Mouse (Mus musculus): ENCODE data around the gene Zfr2. TPM values are rescaled to one million over a fixed set of nuclear protein-coding genes. Genes with fewer than 3 reads are reported as not detected.

Gene Zfr2
- polyA plus RNA-seq, 1 experiment from 2014 or later: 5.0 TPM

DNA sequence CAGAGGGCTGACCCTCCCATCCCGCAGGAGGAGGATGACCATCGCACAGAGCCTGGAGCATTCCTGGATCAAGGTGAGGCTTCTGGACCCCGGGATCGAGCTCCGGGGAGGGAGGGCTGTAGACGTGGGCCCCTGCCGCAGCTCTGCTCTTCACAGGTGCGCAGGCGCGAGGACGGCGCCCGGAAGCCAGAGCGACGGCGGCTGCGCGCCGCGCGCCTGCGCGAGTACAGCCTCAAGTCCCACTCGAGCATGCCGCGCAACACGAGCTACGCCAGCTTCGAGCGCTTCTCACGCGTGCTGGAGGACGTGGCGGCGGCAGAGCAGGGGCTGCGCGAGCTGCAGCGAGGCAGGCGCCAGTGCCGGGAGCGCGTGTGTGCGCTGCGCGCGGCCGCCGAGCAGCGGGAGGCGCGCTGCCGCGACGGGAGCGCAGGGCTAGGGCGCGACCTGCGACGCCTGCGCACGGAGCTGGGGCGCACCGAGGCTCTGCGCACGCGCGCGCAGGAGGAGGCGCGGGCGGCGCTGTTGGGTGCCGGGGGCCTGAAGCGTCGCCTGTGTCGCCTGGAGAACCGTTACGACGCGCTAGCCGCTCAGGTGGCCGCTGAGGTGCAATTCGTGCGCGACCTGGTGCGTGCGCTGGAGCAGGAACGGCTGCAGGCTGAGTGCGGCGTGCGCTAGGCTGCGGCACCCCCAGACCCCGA lies 40.5 kb upstream of the Zfr2 start:
- peaks cover 12% of the 10 kb centered on the region for H3K36me3 ChIP-seq (ENCODE audit: control insufficient read depth, insufficient read depth, low read length)
- ATAC-seq (ENCODE audit: low read depth): peak; percentile 90
- peak overlapping the region; percentile 82 for H3K27ac ChIP-seq (ENCODE audit: low read length)
- no peaks in the 10 kb centered on the region for H3K9me3 ChIP-seq (ENCODE audit: control insufficient read depth, low read length)
- WGBS: under 1% methylated on average over 85 of the region's 93 CpGs
- H3K9ac ChIP-seq (ENCODE audit: low read length): peak overlapping the region; percentile 66
- peak overlapping the region; percentile 95 for H3K4me2 ChIP-seq (ENCODE audit: low read depth, low read length)
- peaks cover 36% of the 10 kb centered on the region for H3K27me3 ChIP-seq (ENCODE audit: control insufficient read depth, insufficient read depth, low read depth, low read length)
- peaks cover 23% of the 10 kb centered on the region for H3K4me1 ChIP-seq (replicated peaks; ENCODE audit: control insufficient read depth, insufficient read depth, low read length)
- peak overlapping the region; percentile 50 for H3K4me3 ChIP-seq (ENCODE audit: low read length)

DNA sequence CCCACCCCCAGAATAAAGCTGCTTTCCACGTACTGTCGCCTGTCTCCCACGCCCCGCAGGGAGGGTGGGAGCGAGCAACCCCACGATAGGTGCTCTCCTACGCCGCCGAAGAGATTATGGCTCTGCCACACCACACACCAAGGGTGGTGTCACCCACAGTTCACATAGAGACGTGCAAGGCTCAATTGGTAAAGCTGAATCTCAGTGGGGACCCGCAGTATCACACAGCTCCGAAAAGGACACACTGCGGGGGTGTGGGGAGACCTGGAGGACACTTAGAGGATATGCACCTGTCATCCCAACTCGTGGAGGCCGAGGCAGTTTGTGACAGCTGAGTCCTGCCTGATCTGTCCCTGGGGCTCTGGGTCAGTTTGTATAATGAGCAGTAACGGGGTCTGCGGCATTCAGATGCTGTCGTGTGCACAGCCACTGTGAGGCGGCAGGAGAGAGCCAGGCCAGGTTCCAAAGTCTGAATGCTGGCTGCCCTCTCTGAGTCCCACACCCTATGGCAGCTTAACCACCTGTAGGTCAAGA lies 39.9 kb upstream of the Zfr2 start:
- H3K27me3 ChIP-seq (ENCODE audit: control insufficient read depth, insufficient read depth, low read depth, low read length): peaks cover 36% of the 10 kb centered on the region
- 4% methylated on average over 19 of the region's 19 CpGs for WGBS
- H3K27ac ChIP-seq (ENCODE audit: low read length): peak overlapping the region; percentile 66; the same call in 1 of the 2 replicates
- peak; percentile 22 for ATAC-seq (ENCODE audit: low read depth)
- peak overlapping the region; percentile 95 for H3K4me2 ChIP-seq (ENCODE audit: low read depth, low read length)
- no peaks in the 10 kb centered on the region for H3K9me3 ChIP-seq (ENCODE audit: control insufficient read depth, low read length)
- peak overlapping the region; percentile 66 for H3K9ac ChIP-seq (ENCODE audit: low read length)
- peaks cover 12% of the 10 kb centered on the region for H3K36me3 ChIP-seq (ENCODE audit: control insufficient read depth, insufficient read depth, low read length)
- peaks cover 23% of the 10 kb centered on the region for H3K4me1 ChIP-seq (replicated peaks; ENCODE audit: control insufficient read depth, insufficient read depth, low read length)
- H3K4me3 ChIP-seq (ENCODE audit: low read length): peak overlapping the region; percentile 50

- H3K4me2 ChIP-seq (ENCODE audit: low read depth, low read length): peak overlapping the region; percentile 33; the same call in 1 of the 2 replicates
- peaks cover 23% of the 10 kb centered on the region for H3K4me1 ChIP-seq (replicated peaks; ENCODE audit: control insufficient read depth, insufficient read depth, low read length)
- 10% methylated on average over 37 of the region's 37 CpGs for WGBS
- peaks cover 9% of the 10 kb centered on the region for H3K36me3 ChIP-seq (ENCODE audit: control insufficient read depth, insufficient read depth, low read length)
- H3K4me3 ChIP-seq (ENCODE audit: low read length): 0 out of 2 replicates have a peak overlapping the region, but pooled peaks have one; percentile 15
- ATAC-seq (ENCODE audit: low read depth): peak; percentile 16; the same call in 1 of the 2 replicates
- no peaks in the 10 kb centered on the region for H3K9me3 ChIP-seq (ENCODE audit: control insufficient read depth, low read length)
- peak overlapping the region; percentile 54; the same call in 1 of the 2 replicates for H3K27ac ChIP-seq (ENCODE audit: low read length)
- H3K9ac ChIP-seq (ENCODE audit: low read length): peak overlapping the region; percentile 56; the same call in 1 of the 2 replicates
- H3K27me3 ChIP-seq (ENCODE audit: control insufficient read depth, insufficient read depth, low read depth, low read length): peaks cover 40% of the 10 kb centered on the region
These were observed 38.8 kb upstream of the Zfr2 start for GRCm38 (mm10) chr10:81193991-81194774.

DNA sequence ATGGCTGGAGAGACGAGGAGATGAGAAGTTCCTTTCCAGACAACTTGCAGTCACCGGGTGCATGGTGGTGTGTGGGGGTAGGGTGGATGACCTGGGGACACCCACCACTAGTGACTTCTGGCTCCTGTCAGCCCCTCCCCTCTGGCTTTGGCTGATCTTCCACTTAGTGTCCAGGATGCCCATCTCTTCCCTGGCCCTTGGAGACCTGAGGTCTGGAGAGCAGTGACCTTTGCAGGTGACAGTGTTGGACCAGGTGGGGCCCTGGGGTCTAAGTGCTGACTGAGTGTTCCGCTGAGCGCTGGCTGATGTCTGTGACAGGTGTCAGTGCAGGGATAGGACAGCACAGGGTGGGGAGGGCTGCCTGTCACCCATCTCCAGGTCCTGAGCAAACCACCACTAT lies 37.7 kb upstream of the Zfr2 start:
- no peak overlapping the region for H3K4me2 ChIP-seq (ENCODE audit: low read depth, low read length)
- 57% methylated on average over 4 of the region's 4 CpGs for WGBS
- peaks cover 6% of the 10 kb centered on the region for H3K36me3 ChIP-seq (ENCODE audit: control insufficient read depth, insufficient read depth, low read length)
- no peak overlapping the region for H3K4me3 ChIP-seq (ENCODE audit: low read length)
- peaks cover 40% of the 10 kb centered on the region for H3K27me3 ChIP-seq (ENCODE audit: control insufficient read depth, insufficient read depth, low read depth, low read length)
- no peak for ATAC-seq (ENCODE audit: low read depth)
- peak overlapping the region; percentile 56 for H3K9ac ChIP-seq (ENCODE audit: low read length)
- no peaks in the 10 kb centered on the region for H3K9me3 ChIP-seq (ENCODE audit: control insufficient read depth, low read length)
- H3K27ac ChIP-seq (ENCODE audit: low read length): peak overlapping the region; percentile 54; the same call in 1 of the 2 replicates
- peaks cover 23% of the 10 kb centered on the region for H3K4me1 ChIP-seq (replicated peaks; ENCODE audit: control insufficient read depth, insufficient read depth, low read length)

DNA sequence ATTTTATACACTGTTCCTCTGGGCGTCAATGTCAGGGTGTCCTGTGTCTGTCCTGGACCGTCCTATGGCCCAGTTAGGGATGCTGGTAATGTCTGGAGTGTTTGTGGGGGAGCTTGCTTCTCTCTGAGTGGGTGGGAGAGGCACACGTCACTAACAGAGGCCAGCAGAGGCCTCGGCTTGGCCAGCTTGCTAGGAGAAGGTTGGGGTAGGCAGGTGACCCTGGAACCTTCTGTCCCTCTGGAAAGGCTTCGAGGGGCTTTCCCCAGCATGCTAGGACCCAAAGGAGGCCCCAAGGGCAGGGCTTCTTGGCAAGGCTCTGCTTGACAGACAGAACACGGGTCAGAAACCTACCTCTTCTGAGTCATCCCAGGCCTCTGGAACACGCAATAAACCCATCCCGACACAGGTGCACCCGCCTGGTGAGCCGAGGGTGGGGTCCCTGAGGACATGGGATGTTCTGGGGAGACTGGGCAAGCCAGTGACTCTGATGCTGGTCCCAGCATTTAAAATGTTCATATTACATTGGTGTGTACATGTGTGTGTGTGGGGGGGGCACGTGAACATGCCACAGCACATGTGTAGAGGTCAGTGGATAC lies 36.4 kb upstream of the Zfr2 start:
- H3K27me3 ChIP-seq (ENCODE audit: control insufficient read depth, insufficient read depth, low read depth, low read length): peaks cover 40% of the 10 kb centered on the region
- WGBS: 58% methylated on average over 11 of the region's 11 CpGs
- no peak overlapping the region for H3K4me2 ChIP-seq (ENCODE audit: low read depth, low read length)
- no peak overlapping the region for H3K4me3 ChIP-seq (ENCODE audit: low read length)
- H3K9ac ChIP-seq (ENCODE audit: low read length): no peak overlapping the region
- H3K9me3 ChIP-seq (ENCODE audit: control insufficient read depth, low read length): no peaks in the 10 kb centered on the region
- no peak for ATAC-seq (ENCODE audit: low read depth)
- no peaks in the 10 kb centered on the region for H3K36me3 ChIP-seq (ENCODE audit: control insufficient read depth, insufficient read depth, low read length)
- peaks cover 15% of the 10 kb centered on the region for H3K4me1 ChIP-seq (replicated peaks; ENCODE audit: control insufficient read depth, insufficient read depth, low read length)
- no peak overlapping the region for H3K27ac ChIP-seq (ENCODE audit: low read length)

- Histone ChIP-seq H3K4me2 (ENCODE audit: low read depth, low read length) (no peak overlapping the region), H3K4me3 (ENCODE audit: low read length) (no peak overlapping the region), H3K9ac (ENCODE audit: low read length) (no peak overlapping the region), H3K9me3 (ENCODE audit: control insufficient read depth, low read length) (no peaks in the 10 kb centered on the region), H3K4me1 (replicated peaks; ENCODE audit: control insufficient read depth, insufficient read depth, low read length) (peaks cover 9% of the 10 kb centered on the region), H3K36me3 (ENCODE audit: control insufficient read depth, insufficient read depth, low read length) (no peaks in the 10 kb centered on the region), H3K27me3 (ENCODE audit: control insufficient read depth, insufficient read depth, low read depth, low read length) (peaks cover 40% of the 10 kb centered on the region), H3K27ac (ENCODE audit: low read length) (no peak overlapping the region)
- no peak for ATAC-seq (ENCODE audit: low read depth)
- 43% methylated on average over 6 of the region's 6 CpGs for WGBS
These were observed 35.6 kb upstream of the Zfr2 start for GRCm38 (mm10) chr10:81197305-81197704.

DNA sequence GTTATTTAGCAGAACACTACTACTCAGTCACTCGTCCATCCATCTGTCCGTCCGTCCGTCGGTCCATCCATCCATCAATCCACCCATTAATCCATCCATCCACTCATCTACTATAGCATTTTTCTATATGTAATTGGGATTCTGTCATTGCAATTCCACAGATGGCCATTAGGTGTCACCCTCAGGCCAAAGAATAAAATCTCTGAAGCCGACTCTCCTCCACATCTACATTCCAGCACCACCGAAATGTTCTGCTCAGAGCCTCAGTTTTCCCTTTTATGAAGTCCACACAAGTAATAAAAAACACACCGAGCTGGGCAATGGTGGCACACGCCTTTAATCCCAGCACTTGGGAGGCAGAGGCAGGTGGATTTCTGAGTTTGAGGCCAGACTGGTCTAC lies 34.7 kb upstream of the Zfr2 start:
- Histone ChIP-seq H3K36me3 (ENCODE audit: control insufficient read depth, insufficient read depth, low read length) (no peaks in the 10 kb centered on the region), H3K27me3 (ENCODE audit: control insufficient read depth, insufficient read depth, low read depth, low read length) (peaks cover 37% of the 10 kb centered on the region), H3K27ac (ENCODE audit: low read length) (no peak overlapping the region), H3K4me2 (ENCODE audit: low read depth, low read length) (no peak overlapping the region), H3K4me1 (replicated peaks; ENCODE audit: control insufficient read depth, insufficient read depth, low read length) (peaks cover 3% of the 10 kb centered on the region; the same call in 1 of the 2 replicates), H3K9ac (ENCODE audit: low read length) (no peak overlapping the region), H3K4me3 (ENCODE audit: low read length) (no peak overlapping the region), H3K9me3 (ENCODE audit: control insufficient read depth, low read length) (no peaks in the 10 kb centered on the region)
- 2% methylated on average over 9 of the region's 9 CpGs for whole genome bisulfite sequencing
- ATAC-seq (ENCODE audit: low read depth): no peak

DNA sequence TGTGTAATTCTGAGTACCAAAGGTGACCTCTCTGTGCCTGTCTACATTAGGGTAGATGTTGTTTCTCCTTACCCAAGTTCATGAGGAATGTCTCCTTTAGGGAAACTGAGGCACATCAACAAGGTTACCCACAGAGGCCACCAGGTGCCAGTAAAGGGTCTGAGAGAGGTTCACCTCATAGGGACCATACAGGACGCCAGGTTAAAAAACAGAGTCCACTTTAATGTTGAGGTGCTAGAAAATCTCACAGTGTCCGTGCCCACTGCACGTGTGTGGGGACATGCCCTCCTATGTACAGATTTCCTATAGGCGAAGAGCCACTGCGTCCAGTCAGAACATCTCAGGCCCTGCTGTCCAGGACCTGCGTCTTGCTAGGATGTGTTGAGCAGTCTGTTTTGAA lies 34.0 kb upstream of the Zfr2 start:
- no peak for ATAC-seq (ENCODE audit: low read depth)
- Histone ChIP-seq H3K27me3 (ENCODE audit: control insufficient read depth, insufficient read depth, low read depth, low read length) (peaks cover 31% of the 10 kb centered on the region), H3K36me3 (ENCODE audit: control insufficient read depth, insufficient read depth, low read length) (no peaks in the 10 kb centered on the region), H3K27ac (ENCODE audit: low read length) (no peak overlapping the region), H3K4me2 (ENCODE audit: low read depth, low read length) (no peak overlapping the region), H3K4me3 (ENCODE audit: low read length) (no peak overlapping the region), H3K9me3 (ENCODE audit: control insufficient read depth, low read length) (no peaks in the 10 kb centered on the region), H3K4me1 (replicated peaks; ENCODE audit: control insufficient read depth, insufficient read depth, low read length) (0 out of 2 replicates have a peak, but pooled peaks cover 2% of the 10 kb centered on the region), H3K9ac (ENCODE audit: low read length) (no peak overlapping the region)
- WGBS: 80% methylated on average over 6 of the region's 6 CpGs

DNA sequence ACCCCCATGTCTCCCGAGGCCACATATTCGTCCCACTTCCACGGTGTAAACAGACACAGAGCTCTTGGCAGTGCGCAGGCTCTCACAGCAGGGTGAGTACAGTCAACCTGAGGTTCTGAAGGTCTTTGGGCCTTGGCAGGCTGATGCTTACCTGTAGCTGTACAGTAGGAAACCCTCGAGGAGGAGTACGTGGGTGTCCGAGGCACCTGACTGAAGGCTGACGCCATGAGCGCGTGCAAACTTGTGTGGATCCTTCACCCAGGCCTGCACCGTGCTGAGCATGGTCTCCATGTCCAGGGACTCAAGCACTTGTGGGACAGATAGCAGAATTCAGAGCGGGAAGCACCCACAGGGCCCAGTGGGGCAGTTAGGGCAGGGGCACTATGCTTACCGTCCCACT lies 32.8 kb upstream of the Zfr2 start:
- Histone ChIP-seq H3K9me3 (ENCODE audit: control insufficient read depth, low read length) (no peaks in the 10 kb centered on the region), H3K4me2 (ENCODE audit: low read depth, low read length) (no peak overlapping the region), H3K27me3 (ENCODE audit: control insufficient read depth, insufficient read depth, low read depth, low read length) (peaks cover 19% of the 10 kb centered on the region), H3K4me3 (ENCODE audit: low read length) (no peak overlapping the region), H3K27ac (ENCODE audit: low read length) (no peak overlapping the region), H3K4me1 (replicated peaks; ENCODE audit: control insufficient read depth, insufficient read depth, low read length) (no peaks in the 10 kb centered on the region), H3K36me3 (ENCODE audit: control insufficient read depth, insufficient read depth, low read length) (no peaks in the 10 kb centered on the region), H3K9ac (ENCODE audit: low read length) (no peak overlapping the region)
- 75% methylated on average over 13 of the region's 13 CpGs for WGBS
- ATAC-seq (ENCODE audit: low read depth): no peak

Measured in lung, embryonic 16.5 days (tissue).